Mouse (Mus musculus) forebrain, embryonic 13.5 days (tissue): ENCODE data around the gene Arsa. TPM values are rescaled to one million over a fixed set of nuclear protein-coding genes. Genes with fewer than 3 reads are reported as not detected.

ENCODE experiments used
- ATAC-seq: fragments of 200-750 bp; cut with Nextera tagmentation; 2 replicates; pipeline ENCODE4 v1.8.0; 2017
- H3K27ac ChIP-seq: fragments of 300-500 bp; sonication (generic); 2 replicates; pipeline ENCODE4 v1.5.1; 2015; ENCODE audit warnings: inconsistent platforms, mild to moderate bottlenecking, moderate library complexity
- H3K27me3 ChIP-seq: fragments of 300-500 bp; sonication (generic); 2 replicates; pipeline ENCODE4 v1.6.1; 2015; ENCODE audit warnings: mild to moderate bottlenecking, inconsistent platforms
- H3K36me3 ChIP-seq: fragments of 300-500 bp; sonication (generic); 2 replicates; pipeline ENCODE4 v1.6.1; 2015; ENCODE audit warnings: mild to moderate bottlenecking, inconsistent platforms; ENCODE audit not compliant: poor library complexity, severe bottlenecking
- H3K4me1 ChIP-seq: fragments of 300-500 bp; sonication (generic); 2 replicates; pipeline ENCODE4 v1.6.1; 2015; ENCODE audit warnings: inconsistent platforms
- H3K4me2 ChIP-seq: fragments of 300-500 bp; sonication (generic); 2 replicates; pipeline ENCODE4 v1.6.1; 2015; ENCODE audit warnings: inconsistent platforms, mild to moderate bottlenecking, moderate library complexity
- H3K4me3 ChIP-seq: fragments of 300-500 bp; sonication (generic); 2 replicates; pipeline ENCODE4 v1.5.1; 2015; ENCODE audit warnings: mild to moderate bottlenecking, inconsistent platforms
- H3K9ac ChIP-seq: fragments of 300-500 bp; sonication (generic); 2 replicates; pipeline ENCODE4 v1.6.1; 2015; ENCODE audit warnings: mild to moderate bottlenecking, inconsistent platforms
- H3K9me3 ChIP-seq: fragments of 300-500 bp; sonication (generic); replicated peaks from 2 replicates; pipeline ENCODE4 v1.6.1; 2016; ENCODE audit warnings: inconsistent platforms
- WGBS: fragments of 180-500 bp; shearing (Covaris S2); methylation state at CpG from one replicate; pipeline ENCODE4 v1.1.7; 2015; 5-methylcytosine and 5-hydroxymethylcytosine counted together
- polyA plus RNA-seq: library from polyadenylated mRNA; unstranded; fragments of >200 nt; fragmentation: Nextera tagmentation; extraction: Ambion mirVana; gene quantifications from 2 replicates; pipeline ENCODE4 v1.2.1, GENCODE M21; 2015

The Arsa gene
- polyA plus RNA-seq, 1 experiment from 2014 or later: 13.7 TPM

DNA sequence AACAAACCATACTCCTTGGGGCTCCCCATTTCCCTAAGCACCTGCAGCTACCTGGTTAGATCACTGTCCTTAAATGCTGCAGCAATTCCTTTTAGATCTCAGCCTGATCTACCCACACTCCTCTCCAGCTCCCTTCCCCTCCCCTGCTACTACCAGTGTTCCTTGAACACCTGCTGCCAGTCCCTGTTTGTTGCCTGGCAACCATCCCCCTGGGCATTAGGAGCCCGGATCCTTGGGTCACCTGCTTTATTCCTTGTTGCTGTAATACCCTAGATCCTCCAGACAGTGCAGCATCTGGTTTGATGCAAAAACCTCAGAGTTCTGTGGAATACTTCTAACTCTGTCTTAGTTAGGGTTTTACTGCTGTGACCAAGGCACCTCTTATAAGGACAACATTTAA lies 12.2 kb downstream of the Arsa start:
- ATAC-seq: peak; percentile 66; the same call in 1 of the 2 replicates
- H3K27ac ChIP-seq: no peak overlapping the region; the same call in 1 of the 2 replicates
- H3K4me3 ChIP-seq: no peak overlapping the region
- no peaks in the 10 kb centered on the region for H3K27me3 ChIP-seq
- peaks cover 38% of the 10 kb centered on the region for H3K36me3 ChIP-seq
- H3K9me3 ChIP-seq: no peaks in the 10 kb centered on the region
- H3K4me1 ChIP-seq: peaks cover 4% of the 10 kb centered on the region
- H3K9ac ChIP-seq: no peak overlapping the region
- no peak overlapping the region for H3K4me2 ChIP-seq
- WGBS: 7% methylated on average over 1 of the region's 1 CpGs

- H3K4me3 ChIP-seq: no peak overlapping the region
- no peaks in the 10 kb centered on the region for H3K9me3 ChIP-seq
- no peak overlapping the region for H3K27ac ChIP-seq
- H3K36me3 ChIP-seq: peaks cover 53% of the 10 kb centered on the region
- no peak overlapping the region for H3K9ac ChIP-seq
- peaks cover 4% of the 10 kb centered on the region for H3K4me1 ChIP-seq
- no peak overlapping the region for H3K4me2 ChIP-seq
- H3K27me3 ChIP-seq: no peaks in the 10 kb centered on the region
- 67% methylated on average over 5 of the region's 5 CpGs for WGBS
- ATAC-seq: no peak
Observed at GRCm38 (mm10) chr15:89463334-89464235, 13.6 kb downstream of the Arsa start.

GRCm38 (mm10) chr15:89462176-89462575 lies 15.0 kb downstream of the Arsa start:
- H3K36me3 ChIP-seq: peaks cover 67% of the 10 kb centered on the region
- H3K4me1 ChIP-seq: peaks cover 4% of the 10 kb centered on the region
- no peaks in the 10 kb centered on the region for H3K27me3 ChIP-seq
- H3K9ac ChIP-seq: no peak overlapping the region
- no peak overlapping the region for H3K4me2 ChIP-seq
- no peaks in the 10 kb centered on the region for H3K9me3 ChIP-seq
- H3K27ac ChIP-seq: no peak overlapping the region
- ATAC-seq: no peak
- no peak overlapping the region for H3K4me3 ChIP-seq
- WGBS: 84% methylated on average over 7 of the region's 7 CpGs

GRCm38 (mm10) chr15:89461321-89461720 lies 15.9 kb downstream of the Arsa start:
- no peaks in the 10 kb centered on the region for H3K27me3 ChIP-seq

DNA sequence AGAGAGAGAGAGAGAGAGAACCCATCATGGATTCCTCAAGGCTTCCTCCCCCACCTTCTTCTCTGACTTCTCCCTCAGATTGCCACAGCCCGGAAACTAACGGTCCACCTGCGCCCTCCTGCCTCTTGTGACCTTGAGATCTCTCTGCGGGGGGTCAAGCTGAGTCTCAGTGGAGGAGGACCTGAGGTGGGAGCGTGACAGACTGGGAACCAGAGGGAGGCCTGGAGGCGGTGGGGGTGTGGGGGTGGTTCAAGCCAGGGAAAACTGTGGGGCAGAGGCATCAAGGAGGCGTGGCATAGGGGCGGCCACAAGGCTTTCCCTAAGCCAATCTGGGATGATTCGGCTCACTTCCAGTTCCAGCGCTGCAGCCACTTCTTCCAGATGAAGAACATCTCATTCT lies 16.9 kb downstream of the Arsa start:
- no peak overlapping the region for H3K27ac ChIP-seq
- H3K4me2 ChIP-seq: no peak overlapping the region
- H3K27me3 ChIP-seq: no peaks in the 10 kb centered on the region
- no peaks in the 10 kb centered on the region for H3K9me3 ChIP-seq
- WGBS: 80% methylated on average over 10 of the region's 10 CpGs
- peaks cover 76% of the 10 kb centered on the region for H3K36me3 ChIP-seq
- H3K4me3 ChIP-seq: no peak overlapping the region
- no peak for ATAC-seq
- no peak overlapping the region for H3K9ac ChIP-seq
- peaks cover 15% of the 10 kb centered on the region for H3K4me1 ChIP-seq

More at GRCm38 (mm10) chr15:89461321-89461720, 15.9 kb downstream of the Arsa start:
- Histone ChIP-seq H3K9ac (no peak overlapping the region), H3K4me3 (no peak overlapping the region), H3K9me3 (no peaks in the 10 kb centered on the region), H3K27ac (no peak overlapping the region), H3K36me3 (peaks cover 75% of the 10 kb centered on the region), H3K4me1 (peaks cover 6% of the 10 kb centered on the region), H3K4me2 (no peak overlapping the region)
- WGBS: 89% methylated on average over 15 of the region's 15 CpGs
- no peak for ATAC-seq

DNA sequence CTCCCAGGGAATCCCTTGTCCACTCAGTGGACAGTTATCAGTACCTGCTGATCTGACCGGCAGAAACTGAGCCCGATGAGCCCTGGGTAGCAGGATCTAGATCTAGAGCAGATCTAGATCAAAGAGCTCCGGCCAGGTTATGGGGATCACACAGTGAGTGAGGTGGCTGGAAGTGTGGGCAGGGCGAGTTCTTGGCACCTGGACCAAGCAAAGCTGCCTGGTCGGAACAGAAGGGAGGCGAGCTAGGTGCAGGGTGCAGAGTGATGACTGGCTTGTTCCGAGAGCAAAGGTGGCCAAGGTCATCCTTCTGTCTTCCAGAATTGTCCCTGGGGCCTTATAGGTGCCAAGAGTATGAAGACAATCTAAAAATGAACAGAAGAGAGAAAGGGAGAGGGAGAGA lies 17.4 kb downstream of the Arsa start:
- H3K27me3 ChIP-seq: no peaks in the 10 kb centered on the region
- H3K36me3 ChIP-seq: peaks cover 76% of the 10 kb centered on the region
- no peak overlapping the region for H3K27ac ChIP-seq
- WGBS: 91% methylated on average over 7 of the region's 7 CpGs
- H3K9me3 ChIP-seq: no peaks in the 10 kb centered on the region
- no peak overlapping the region for H3K4me2 ChIP-seq
- ATAC-seq: no peak
- H3K4me3 ChIP-seq: no peak overlapping the region
- peaks cover 16% of the 10 kb centered on the region for H3K4me1 ChIP-seq
- H3K9ac ChIP-seq: no peak overlapping the region

DNA sequence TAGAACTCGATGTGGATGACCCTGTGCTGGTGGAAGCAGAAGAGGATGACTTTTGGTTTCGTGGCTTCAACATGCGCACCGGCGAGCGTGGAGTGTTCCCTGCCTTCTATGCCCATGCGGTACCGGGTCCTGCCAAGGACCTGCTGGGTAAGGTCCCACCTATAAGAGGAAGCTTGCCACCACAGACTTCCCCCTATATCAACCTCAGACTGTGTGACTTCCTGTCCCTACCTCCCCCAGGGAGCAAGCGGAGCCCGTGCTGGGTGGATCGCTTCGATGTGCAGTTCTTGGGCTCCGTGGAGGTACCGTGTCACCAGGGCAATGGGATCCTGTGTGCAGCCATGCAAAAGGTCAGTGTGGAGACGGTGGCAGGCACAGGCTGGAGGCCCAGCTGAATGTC lies 18.3 kb downstream of the Arsa start:
- Histone ChIP-seq H3K9me3 (no peaks in the 10 kb centered on the region), H3K4me3 (no peak overlapping the region), H3K27ac (no peak overlapping the region), H3K27me3 (no peaks in the 10 kb centered on the region), H3K4me1 (peaks cover 20% of the 10 kb centered on the region), H3K4me2 (no peak overlapping the region), H3K36me3 (peaks cover 73% of the 10 kb centered on the region), H3K9ac (no peak overlapping the region)
- no peak for ATAC-seq
- WGBS: 94% methylated on average over 15 of the region's 15 CpGs

DNA sequence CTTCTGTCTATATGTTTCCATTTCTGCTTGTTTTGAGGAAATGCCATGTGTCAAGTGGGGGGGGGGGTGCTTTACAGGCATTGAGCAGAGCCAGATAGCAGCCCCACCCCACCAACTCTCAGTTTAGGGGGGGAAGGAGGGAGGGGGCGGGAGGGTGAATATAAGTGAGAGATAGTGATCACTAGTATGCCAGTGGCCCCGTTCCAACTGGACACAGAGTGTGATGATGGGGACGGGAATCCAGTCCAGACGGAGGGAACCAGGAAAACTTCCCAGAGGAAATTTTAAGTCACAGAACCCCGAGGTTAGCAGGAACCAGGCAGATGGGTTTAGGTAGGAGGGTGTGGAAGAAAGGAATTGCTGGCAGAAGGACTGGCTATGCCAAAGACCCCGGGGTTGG lies 21.6 kb downstream of the Arsa start:
- Histone ChIP-seq H3K36me3 (peaks cover 44% of the 10 kb centered on the region), H3K27me3 (peaks cover 12% of the 10 kb centered on the region), H3K4me2 (peak overlapping the region; percentile 88), H3K4me3 (peak overlapping the region; percentile 85), H3K27ac (no peak overlapping the region), H3K4me1 (peaks cover 26% of the 10 kb centered on the region), H3K9ac (peak overlapping the region; percentile 88), H3K9me3 (no peaks in the 10 kb centered on the region)
- ATAC-seq: no peak
- WGBS: 82% methylated on average over 6 of the region's 6 CpGs

DNA sequence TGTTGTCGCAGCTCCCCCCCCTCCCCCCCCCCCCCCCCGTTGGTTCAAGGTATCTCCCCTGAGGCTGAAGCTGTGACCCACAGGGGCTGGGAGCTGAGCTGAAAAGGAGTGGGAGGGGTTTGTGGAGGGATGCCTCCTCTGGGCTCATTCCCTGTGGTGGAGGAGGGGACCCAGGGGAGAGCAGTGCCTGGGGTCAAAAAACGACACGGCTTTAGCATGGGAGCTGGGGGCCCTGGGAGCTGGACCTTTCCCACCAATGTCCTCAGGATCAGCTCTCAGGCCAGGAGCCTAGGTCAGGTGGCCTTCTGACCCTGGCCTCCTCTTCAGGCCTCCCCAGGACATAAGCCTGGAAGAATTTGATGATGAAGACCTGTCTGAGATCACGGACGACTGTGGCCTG lies 22.4 kb downstream of the Arsa start:
- Histone ChIP-seq H3K27me3 (peaks cover 12% of the 10 kb centered on the region), H3K27ac (peak overlapping the region; percentile 31; the same call in 1 of the 2 replicates), H3K9me3 (no peaks in the 10 kb centered on the region), H3K4me3 (peak overlapping the region; percentile 85), H3K4me1 (peaks cover 26% of the 10 kb centered on the region), H3K9ac (peak overlapping the region; percentile 88), H3K4me2 (peak overlapping the region; percentile 88), H3K36me3 (peaks cover 36% of the 10 kb centered on the region)
- 7% methylated on average over 4 of the region's 6 CpGs for WGBS
- peak; percentile 36 for ATAC-seq

DNA sequence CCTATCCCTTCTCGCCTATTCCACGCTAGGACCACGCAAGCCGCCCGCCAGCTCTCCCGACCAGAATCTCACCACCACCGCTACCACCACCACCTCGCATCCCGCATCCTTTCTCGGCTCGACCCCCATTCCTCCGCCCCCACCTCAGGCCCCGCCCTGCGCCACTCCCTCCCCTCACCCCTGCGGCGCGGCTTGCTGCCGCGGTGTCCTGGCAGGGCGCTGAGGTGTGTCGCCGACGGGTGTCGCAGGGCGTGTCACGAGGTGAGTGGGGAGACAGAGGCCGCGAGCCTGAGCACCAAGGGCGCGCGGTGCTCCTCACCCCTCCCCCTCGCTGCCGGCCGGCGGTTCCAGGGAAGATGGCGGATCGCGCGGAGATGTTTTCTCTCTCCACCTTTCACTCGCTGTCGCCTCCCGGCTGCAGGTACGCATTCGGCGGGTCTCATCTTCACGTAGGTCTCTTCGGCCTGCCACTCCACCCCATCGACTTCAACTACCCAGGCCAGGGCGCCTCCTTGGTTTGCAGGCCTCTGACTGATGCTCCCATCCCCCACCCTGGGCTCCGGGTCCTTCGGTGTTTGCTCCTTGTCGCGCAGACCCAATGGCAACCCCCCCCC lies 23.3 kb downstream of the Arsa start, which contains the start of gene Mapk8ip2:
TSS of gene Mapk8ip2 (plus strand) at position 49 of the 614 bp plus-strand sequence.
- Histone ChIP-seq H3K36me3 (peaks cover 27% of the 10 kb centered on the region), H3K4me1 (peaks cover 26% of the 10 kb centered on the region), H3K4me3 (peak within 1 kb of the TSS; percentile 85), H3K9ac (peak within 1 kb of the TSS; percentile 88), H3K9me3 (no peaks in the 10 kb centered on the region), H3K27ac (peak within 1 kb of the TSS; percentile 77), H3K4me2 (peak within 1 kb of the TSS; percentile 88), H3K27me3 (peaks cover 18% of the 10 kb centered on the region)
- under 1% methylated on average over 53 of the region's 53 CpGs for WGBS
- ATAC-seq: peak; percentile 85

DNA sequence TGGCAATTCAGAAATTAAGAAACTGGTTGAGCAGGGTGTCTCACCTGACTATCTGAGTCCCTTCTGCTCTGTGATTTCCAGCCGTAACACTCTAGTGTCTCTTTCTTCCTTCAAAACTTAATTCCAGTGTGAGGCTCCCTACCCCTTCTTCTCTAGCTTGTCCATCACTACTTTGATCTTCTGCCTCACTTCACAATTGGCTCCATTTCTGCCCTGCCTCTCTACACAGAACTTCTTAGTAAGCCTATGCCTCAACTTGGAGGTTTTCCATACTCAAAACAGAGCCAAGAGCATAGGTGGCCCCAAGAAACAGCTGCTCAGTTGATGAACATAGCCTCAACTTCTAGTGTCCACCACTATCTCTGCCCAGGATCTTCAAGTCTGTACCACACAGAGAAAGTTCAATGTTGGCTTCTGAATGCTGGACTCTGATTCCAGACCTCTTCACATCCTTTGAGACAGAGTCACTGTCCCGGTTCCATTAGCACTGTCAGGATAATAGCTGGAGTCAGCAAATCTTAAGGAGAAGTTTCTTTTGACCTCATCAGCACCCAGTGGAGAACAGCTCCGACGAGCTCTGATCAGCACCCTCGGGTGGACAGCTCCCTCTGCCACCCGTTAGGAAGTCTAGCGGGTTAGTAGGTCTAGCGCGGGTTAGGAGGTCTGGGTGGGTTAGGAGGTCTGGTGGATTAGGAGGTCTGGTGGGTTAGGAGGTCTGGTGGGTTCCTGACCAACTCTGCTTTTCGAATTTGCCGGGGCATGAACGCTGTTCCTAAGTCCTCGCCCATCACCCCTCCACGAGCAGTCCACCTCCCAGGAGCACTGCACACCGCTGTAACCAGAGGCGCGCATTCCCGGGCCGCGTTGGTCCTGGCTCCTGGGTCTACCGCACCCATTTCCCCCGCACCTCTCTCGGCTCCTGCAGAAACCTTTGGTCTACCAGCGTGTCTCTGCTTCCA lies 24.0 kb downstream of the Arsa start:
- Histone ChIP-seq H3K36me3 (peaks cover 19% of the 10 kb centered on the region), H3K27ac (no peak overlapping the region), H3K9ac (peak overlapping the region; percentile 88), H3K4me2 (peak overlapping the region; percentile 88), H3K4me1 (peaks cover 26% of the 10 kb centered on the region), H3K27me3 (peaks cover 18% of the 10 kb centered on the region), H3K9me3 (no peaks in the 10 kb centered on the region), H3K4me3 (peak overlapping the region; percentile 85)
- WGBS: 5% methylated on average over 24 of the region's 24 CpGs
- ATAC-seq: peak; percentile 69
